Mouse (Mus musculus): ENCODE results near the gene Cdk5r2.
A peak's percentile ranks its signal among the peaks of the same experiment; 100 is the strongest.
"Not testable (repeated sequence)": the region's sequence is repeated elsewhere in the genome, so short reads cannot be mapped to it uniquely, and the experiment has no call there.

Cdk5r2 gene

DNA sequence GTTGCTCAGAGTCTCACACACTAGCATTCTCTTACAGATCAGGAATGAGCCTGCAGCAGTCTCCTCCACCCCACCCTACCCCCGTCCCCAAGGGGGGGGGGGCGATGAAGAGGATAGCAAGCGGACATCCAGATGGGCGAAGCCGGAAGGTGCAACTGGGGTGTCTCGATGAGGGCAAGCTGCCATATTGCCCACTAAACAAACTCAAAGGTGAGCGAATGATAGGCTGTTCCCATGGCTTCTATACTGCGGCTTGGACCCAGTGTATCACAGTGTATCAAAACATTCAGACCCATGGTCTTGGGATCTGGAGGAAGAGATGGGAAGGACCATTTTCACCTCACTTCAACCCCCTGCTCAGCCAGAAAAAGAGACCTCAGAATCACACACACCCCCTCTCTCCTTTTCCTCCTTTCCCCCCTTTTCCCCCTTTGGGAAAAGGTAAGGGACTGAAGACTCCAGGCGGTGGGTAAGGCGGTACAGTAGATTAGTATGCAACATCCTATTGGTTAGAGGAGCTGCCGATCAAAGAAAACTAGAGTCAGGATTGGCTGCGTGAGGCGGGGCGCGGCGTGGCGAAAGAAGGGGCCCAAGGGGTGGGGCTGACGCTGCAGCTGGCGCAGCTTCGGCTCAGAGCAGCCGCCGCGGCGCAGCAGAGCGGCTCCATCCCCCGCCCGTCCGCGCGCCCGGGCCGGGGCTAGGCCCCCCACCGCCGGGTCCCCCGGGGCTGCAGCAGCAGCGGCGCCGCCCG, at the start of gene Cdk5r2:
Gene Cdk5r2 (plus strand): TSS at position 629 of the 751 bp plus-strand sequence.
- peak; percentile 91 for DNase-seq (ENCODE audit: low read depth, low spot score)

DNA sequence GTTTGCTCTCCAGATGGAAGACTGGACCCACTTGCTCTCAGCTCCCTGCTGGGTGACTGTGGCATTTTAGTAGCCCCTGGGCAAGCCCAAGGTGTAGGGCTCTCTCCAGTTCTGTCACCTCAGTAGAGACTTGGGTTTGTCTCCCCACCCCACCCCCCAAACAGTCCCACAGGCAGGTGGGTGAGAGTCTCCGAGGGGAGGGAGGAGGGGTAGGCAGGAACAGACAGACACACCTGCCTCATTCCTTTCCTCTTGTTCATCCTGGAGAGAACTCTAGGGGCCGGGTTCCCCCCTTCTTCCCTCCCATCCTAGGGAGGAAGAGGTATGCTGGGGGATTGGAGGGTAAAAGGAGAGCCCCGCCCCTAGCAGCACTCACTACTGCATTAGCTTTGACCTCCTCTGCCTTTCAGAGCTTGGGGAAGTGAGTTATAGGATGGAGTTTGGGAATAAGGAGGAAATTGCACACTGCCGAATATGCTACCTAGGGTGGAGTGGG, 49.3 kb upstream of the Cdk5r2 start:
- DNase-seq (ENCODE audit: low read depth, low spot score) = no peak

DNA sequence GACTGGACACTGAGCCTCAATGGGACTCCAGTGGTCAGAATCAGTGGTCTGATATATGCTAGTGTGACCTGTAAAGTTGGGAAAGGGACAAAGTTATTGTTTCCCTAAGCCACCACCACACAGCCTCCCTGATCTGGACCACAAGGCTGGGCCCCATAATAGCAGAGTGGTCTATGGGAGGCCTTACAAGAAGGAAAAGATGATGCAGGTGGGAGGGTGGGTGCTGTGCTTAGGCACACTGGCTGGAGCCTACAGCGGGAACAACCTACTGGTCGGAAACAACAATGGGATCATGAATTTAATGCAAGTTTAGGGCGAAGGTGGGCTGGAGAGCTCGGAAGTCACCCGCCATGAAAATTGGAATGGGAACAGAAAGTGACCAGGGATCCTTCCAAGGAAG, 48.9 kb upstream of the Cdk5r2 start:
- DNase-seq (ENCODE audit: low read depth, low spot score) = no peak

DNA sequence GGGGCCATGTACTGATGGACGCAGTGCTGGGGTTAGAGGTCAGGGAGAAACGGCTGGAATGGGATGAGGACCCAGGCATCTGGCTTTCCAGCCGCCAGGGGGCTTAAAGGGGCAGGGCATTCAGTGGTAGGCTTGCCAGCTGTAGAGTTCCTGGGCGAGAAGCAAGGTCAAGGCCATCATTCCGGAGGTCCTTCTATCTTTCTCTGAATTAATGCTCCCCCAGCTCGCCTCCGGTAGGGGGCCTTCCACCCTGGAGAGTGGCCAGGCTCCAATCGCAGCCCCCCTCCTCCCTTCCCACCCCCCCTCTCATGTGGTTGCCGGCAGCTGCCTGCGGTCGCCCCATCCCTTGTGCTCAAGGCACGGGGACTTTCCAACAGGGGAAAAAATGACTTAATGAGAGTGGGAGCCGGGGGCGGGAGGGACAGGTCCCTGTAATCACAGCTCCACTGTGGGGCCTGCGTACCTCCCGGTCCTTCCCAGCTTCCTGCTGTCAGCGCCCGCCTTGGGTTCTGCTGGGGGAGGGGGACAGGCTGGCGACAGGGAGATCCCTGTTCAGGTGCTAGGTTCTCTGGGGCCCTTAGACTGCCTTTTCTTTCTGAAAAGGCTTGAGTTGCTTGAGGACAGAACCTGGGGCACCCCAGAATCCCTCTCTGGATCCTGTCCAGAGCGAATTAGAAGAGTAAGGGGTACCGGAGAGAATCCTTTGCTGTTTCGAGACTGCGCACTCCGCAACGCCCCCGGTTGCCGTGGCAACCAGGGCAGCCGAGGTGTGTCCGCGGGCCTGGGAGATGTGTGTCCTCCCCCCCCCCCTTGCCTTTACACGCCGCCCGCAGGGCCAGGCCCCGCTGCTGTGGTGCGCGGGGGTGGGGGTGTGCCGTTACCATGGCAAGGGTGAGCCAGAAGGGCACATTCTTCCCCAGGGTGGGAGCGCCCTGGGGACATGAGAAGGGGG, 48.1 kb upstream of the Cdk5r2 start:
- DNase-seq (ENCODE audit: low read depth, low spot score) = no peak

DNA sequence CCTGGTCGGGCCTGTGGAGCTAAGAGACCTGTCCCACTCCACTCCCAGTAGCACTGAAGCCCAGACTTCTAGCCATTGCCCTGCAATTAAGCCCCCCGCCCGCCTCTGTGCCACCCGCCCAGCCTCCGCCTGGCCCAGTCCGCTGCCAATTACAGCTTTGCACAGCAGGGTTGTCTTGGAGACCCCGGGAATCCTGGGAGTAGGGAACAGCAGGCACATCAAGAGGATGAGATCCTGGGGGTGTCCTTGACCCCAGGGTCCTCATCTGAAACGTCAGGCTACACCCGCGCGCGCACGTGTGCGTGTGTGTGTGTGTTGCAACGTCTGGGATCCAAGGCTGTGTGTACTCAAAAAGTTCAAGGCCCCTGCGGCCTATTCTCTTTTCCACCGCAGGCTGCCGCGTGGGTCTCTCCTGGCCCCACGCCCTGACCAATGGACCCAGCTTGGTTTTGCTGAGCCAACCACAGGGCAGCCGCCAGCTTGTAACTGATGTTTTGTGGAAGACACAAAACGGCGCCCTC, 47.1 kb upstream of the Cdk5r2 start:
- DNase-seq (ENCODE audit: low read depth, low spot score) = no peak

DNA sequence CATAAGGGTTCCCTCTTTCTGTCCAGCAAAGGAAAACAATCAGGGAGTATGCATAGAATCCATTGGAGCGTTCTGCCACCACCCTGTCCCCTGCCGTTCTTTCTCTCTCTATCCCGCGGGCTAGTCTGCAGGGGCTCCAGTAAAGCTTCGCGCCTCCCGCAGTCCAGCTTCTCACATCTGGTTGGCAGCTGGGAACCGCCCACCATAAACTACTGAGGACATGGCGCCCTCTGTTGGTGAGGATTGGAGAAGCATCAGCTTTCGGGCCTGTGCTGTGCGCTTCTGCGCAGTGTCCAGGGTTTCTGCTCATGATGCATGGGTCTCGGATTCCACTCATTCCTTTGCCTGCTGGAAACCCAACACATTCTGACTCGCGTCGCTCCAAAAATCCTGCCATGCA, 46.7 kb upstream of the Cdk5r2 start:
- no peak for DNase-seq (ENCODE audit: low read depth, low spot score)

DNA sequence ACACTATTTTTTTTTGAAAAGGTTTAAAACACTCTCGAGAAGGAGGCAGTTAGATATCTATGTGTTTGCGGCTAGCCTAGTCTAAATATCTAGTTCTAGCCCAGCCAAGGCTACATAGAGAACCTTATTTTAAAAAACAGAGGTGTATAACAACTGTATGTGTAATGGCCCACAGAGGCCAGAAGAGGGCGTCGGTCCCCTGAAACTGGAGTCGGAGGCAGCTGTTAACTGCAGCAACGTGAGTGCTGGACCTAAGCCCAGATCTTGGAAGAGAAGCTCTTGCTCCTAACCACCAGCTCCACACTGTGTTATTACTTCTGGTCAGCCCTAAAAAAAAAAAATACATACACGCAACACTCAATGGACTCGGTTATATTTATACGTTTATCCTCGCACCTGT, 45.7 kb upstream of the Cdk5r2 start:
- DNase-seq (ENCODE audit: low read depth, low spot score) = no peak

DNA sequence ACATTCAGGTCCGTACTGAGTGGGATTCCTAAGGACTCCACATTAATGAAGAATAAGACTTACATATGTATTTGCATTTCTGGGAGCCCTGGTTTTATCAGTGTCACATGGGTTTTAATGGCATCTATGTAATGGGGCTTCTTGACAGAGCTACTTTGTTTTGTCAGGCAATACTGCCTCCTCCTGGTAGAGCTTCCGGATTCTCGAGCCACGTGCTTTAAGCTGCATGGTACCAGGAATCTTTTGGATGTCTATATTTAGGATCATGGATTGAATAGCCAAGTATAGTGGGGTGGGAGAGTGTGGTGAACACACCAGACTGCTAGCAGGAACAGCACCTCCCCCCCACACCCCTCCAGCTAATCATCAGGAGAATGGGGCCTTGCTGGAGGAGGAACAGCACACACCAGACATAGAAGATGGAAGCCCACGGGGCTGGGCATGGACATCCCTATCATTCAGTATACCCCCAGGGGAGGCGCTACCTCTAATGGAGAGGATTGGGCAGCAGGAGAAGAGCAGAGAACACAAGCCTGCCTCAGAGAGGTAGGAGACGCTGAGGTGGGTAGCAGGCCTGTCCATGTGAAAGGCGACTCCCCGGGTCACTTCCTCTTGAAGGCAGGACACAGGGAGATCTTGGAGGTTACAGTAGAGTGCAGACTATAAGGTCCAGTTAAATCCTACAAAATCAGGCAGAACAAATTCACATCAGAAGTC, 39.6 kb upstream of the Cdk5r2 start:
- no peak for DNase-seq (ENCODE audit: low read depth, low spot score)

DNA sequence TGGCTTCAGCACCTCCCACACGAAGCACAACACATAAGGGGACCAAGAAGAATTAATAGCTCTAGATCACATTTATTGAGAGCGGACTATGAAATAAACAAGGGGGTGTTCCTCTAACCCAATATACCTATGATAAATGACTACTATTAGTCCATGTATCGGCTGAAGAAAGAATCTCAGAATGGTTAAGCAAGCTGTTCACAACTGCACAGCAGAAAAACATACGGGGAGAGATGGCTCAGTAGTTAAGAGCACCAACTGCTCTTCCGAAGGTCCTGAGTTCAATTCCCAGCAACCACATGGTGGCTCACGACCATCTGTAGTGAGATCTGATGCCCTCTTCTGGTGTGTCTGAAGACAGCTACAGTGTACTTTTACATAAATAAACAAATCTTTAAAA, 38.8 kb upstream of the Cdk5r2 start:
- DNase-seq (ENCODE audit: low read depth, low spot score) = not testable (repeated sequence)

DNA sequence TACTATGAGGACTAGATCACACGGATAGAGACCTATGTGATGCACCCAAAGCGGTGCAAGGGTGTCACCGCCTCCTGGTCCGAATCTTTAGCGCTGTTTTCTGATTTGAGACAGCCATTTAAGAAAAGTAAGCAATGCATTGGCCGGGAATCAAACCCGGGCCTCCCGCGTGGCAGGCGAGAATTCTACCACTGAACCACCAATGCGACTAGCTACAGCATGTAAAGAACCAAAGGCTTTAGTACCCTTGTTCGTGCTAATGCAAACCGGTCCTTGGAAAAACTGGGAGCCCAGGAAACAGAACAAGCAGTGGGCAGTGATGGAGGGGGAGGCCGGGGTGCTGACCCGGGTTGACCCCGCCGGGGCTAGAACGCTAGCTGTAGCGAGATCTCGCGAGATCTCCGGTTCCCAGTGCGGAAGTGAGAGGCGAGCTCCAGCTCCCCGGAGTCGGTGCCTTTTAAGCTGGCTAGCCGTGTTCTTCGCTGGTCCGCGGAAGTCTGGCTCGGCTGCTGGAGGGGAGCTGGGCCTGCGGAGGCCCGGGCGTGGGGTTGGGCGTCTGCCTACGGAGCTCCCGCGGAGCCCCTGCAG, 38.0 kb upstream of the Cdk5r2 start:
- DNase-seq (ENCODE audit: low read depth, low spot score) = no peak

DNA sequence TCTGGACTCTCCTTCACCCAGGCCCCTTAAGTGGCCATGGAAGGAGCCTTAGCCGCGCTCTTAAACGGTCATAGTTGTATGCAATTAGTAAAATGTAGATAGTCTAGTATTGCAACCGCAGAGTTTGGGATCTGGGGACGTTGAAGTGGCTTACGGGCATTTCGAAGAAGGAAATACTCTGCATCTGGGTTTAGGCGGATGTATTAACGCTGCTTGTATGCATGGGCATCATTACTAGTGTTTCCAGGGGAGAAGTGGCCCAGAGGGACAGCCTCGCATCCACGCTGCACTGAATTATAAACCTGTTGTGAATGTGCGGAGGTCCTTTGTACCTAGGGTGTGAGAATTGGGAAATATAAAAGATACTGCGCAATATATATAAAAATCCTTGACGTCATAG, 37.5 kb upstream of the Cdk5r2 start:
- DNase-seq (ENCODE audit: low read depth, low spot score) = no peak

DNA sequence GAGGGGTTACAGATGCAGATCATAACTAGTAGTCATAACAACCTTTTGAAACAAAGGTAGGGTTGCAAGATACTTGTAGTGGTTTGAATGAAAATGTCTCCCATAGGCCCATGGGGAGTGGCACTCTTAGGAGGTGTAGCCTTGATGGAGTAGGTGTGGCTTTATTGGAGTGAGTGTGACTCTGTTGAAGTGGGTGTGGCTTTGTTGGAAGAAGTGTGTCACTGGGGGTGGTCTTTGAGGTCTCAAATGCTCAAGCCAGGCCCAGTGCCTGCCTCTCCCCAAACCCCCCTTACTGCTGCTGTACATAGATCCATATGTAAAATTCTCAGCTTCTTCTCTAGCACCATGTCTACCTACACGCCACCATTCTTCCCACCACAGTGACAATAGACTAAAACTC, 36.2 kb upstream of the Cdk5r2 start:
- DNase-seq (ENCODE audit: low read depth, low spot score) = no peak

DNA sequence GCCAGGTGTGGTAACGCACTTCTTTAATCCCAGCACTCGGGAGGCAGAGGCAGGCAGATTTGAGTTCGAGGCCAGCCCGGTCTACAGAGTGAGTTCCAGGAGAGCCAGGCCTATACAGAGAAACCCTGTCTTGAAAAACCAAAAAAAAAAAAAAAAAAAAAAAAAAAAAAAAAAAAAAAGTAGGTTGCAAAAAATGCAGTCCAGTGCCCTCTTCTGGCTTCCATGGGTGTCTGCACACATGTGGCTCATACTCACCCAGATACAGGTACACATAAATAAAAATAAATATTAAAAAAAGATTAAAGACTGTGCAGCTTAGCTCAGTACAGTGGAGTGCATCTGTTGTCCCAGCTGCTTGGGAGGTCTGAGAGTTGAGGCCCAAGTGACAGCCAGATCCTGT, 31.1 kb upstream of the Cdk5r2 start:
- DNase-seq (ENCODE audit: low read depth, low spot score) = not testable (repeated sequence)

DNA sequence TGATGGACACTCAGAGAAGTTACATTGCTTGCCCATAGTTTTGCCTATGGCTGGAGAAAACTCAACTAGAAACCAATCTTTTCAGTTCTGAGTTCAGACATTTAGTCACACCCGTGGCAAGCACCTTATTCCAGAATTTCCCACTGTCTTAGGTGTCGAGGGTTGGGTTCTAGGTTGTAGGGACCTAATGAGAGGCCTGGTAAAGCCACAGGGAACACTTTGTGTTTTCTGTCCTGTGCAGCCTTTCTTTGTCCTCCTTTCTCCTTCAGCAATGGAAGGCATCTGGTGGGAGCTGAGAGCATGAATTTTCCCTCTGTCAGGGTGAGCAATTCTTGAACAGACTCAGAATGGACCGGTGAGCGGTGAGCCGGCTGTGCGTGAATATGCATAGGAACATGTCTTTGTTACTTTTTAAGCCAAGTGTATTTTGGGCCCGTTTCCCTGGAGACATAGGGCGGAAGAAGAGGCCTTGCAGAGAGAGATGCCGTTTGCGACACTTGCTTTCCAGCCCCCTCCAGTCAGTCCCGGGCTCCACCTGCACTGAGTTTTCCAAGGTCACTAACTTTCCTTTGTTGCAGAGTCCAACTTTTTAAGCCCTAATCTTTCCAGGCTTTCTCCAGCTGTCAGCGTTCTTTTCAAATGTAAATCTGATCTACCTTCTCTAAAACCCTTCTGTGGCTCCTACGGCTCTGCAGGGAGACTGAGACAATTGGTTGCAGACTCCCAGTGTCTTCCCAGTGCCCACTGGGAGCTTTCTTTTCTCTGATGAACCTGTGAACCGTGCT, 30.0 kb upstream of the Cdk5r2 start:
- no peak for DNase-seq (ENCODE audit: low read depth, low spot score)

DNA sequence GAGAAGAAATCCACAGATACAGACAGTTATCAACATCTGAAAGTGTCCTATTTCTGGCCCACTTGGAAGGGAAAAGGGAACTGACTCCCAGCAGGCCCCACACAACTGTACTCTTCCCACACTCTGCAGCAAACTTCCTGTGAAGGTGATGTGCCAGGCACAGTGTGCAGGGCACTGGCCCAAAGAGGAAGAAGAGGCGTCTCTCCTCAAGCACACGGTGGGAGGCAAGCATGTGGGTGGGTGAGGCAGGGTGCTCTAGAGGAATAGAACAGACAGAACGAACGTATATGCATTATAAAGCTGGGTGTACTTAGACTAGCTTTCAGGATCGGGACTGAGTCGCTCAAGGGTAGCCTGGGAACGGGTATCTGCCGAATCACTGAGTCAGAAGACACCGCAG, 24.7 kb upstream of the Cdk5r2 start:
- no peak for DNase-seq (ENCODE audit: low read depth, low spot score)

DNA sequence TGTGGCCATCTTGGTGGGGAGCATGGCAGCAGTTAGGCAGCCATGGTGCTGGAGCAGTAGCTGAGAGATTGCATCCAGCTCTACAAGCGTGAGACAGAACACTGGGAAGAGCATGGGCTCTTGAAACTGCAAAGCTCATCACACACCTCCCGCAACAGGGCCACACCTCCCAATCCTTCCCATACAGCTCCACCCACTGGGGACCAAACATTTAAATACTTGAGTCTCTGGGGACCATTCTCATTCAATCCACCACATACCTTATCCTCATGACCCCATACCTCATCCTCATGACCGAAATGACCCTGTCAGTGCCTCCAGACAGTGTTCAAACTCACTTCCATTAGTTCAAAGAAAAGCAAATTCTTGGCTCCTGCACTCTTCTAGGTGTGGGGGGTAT, 21.5 kb upstream of the Cdk5r2 start:
- DNase-seq (ENCODE audit: low read depth, low spot score) = no peak

DNA sequence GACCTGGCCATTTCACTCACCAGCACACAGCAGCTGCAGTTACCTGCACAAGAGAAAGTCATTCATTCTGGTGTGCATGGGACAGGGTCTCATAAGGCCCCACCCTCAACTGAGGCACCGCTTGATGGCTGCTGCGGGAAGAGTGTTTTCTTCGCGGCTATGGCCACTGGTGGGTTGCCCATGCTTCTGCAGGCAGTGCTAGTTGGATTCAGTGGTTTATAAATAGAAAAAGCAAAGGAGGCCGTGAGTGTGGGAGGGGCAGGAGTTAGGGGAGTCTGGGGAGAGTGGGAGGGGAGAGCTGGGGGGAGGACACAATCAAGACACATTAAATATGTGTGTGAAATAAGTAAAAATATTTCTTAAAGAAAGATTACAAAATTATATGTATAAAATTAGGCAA, 11.6 kb upstream of the Cdk5r2 start:
- no peak for DNase-seq (ENCODE audit: low read depth, low spot score)

DNA sequence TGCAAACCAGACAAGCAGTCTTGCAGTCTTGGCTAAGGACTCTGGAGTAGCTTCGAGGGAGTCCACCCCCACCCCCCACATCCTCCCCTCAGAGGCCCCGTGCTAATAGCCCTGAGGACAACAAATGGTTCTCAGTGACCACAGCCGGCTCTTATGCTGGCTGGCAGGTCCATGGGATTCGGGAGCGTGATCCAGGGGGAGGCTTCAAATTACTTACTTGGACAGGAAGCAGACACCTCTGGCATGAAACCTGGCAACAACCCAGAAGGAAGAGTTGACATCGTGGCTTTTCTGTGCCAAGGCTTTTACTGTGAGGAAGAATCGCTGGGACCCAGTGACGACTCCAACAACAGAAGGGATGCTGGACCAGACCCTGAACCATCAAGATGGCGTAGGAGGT, 8.4 kb upstream of the Cdk5r2 start:
- DNase-seq (ENCODE audit: low read depth, low spot score) = no peak

DNA sequence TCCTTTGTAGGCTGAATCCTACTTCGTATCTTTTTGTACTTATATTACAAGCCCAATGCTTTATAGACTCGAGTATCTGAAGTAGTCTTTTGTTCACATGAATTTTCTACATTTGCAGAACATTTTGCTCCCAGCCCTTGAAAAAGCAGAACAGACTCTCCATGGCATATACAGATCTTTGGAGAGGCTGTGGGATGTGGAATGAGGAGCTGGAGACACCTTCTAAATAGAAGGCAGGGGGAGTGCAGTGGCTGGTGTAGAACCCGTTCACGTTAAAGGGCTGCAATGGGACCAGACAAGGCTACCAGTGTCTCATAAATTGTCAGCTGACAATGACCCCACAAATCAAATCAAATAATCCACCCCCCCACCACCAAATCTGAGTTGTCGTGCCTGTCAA, 5.8 kb upstream of the Cdk5r2 start:
- no peak for DNase-seq (ENCODE audit: low read depth, low spot score)

DNA sequence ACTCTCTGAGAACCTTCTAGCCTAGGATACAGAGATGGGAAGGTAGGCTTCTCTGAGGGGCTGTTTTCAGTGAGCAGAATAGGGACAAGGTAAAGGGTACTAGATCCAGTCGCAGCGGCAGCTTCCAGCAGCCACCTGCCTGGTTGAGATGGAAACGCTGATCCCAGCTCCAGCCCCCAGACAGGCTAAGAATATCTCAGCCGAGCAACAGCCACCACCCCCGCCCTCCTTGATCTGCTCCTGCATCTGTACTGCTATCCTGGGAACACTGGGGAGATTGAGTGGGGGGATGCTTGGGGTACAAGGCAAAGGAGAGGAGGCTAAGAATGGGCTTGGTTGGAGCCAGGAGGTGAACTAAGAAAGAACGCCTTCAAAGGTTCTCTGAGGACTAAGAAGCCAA, 4.5 kb upstream of the Cdk5r2 start:
- DNase-seq (ENCODE audit: low read depth, low spot score) = no peak

Data from brain, embryonic 18.5 days (tissue).